ENCODE assay signal across 9 mouse cellular contexts in the genomic region with DNA sequence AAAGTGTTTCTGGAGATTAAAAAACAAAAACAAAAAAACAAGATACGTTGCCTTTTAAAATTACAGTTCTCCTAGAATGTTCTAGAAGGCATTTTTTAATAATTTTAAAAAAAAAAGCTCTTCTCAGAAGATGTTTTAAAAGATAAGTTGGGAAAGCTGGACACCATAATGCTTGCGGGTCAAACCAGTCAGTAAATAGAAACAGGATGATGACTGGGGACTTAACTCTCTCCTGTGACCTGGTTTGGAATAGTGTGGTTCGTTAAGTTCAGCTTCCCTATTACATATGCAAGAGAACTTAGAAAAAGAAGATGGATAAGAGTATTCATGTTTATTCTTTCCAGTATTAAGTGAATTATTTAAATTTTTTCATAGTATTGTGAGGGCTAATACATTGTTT. TPM values are rescaled to one million over a fixed set of nuclear protein-coding genes. Genes with fewer than 3 reads are reported as not detected.
DNase-seq lines count a peak whose midpoint lies in the region; ATAC-seq and TF ChIP-seq lines count a peak whose summit lies in the region.
"Had no signal": no experiment of that assay in that cellular context is flagged by ENCODE, and none has a peak within 500 bp of the region (broad histone marks: within the 10 kb centered on the region; RNA-seq: fewer than 3 reads in every experiment).

No protein-coding gene starts in this region.

- no peaks in the 10 kb centered on the region for H3K9me3 ChIP-seq in hindbrain, embryonic 13.5 days
- no peaks in the 10 kb centered on the region for H3K9me3 ChIP-seq in midbrain, embryonic 14.5 days (ENCODE audit: control insufficient read depth, low read length)

- no peak for DNase-seq in layer of hippocampus, adult 2 months (ENCODE audit: low spot score in 2 of 2)
- DNase-seq in layer of hippocampus, postnatal 36 days: no peak
- DNase-seq in midbrain, embryonic 14.5 days: peak; percentile 2
- DNase-seq in right cerebral cortex, adult 2 months (ENCODE audit: low spot score in 2 of 2): no peak
- DNase-seq in cerebellum, adult 8-10 months: no peak
- no peak for DNase-seq in right cerebral cortex, adult 18-20 months

- no peaks in the 10 kb centered on the region for H3K36me3 ChIP-seq in hindbrain, embryonic 13.5 days
- H3K36me3 ChIP-seq in midbrain, embryonic 14.5 days (ENCODE audit: control insufficient read depth, insufficient read depth, low read length): no peaks in the 10 kb centered on the region

- H3K9ac ChIP-seq in hindbrain, embryonic 13.5 days: peak overlapping the region; percentile 53; the same call in 1 of the 2 replicates
- peak overlapping the region; percentile 73; the same call in 1 of the 2 replicates for H3K9ac ChIP-seq in midbrain, embryonic 14.5 days (replicated peaks; ENCODE audit: low read length)

- no peak for TF ChIP-seq POLR2A in bone marrow, adult 2 months (IDR thresholded peaks at IDR 0.05; ENCODE audit: borderline replicate concordance, control insufficient read depth, low read depth, low read length)

- peak overlapping the region; percentile 94 for H3K4me3 ChIP-seq in layer of hippocampus, adult 2 months
- H3K4me3 ChIP-seq in bone marrow, adult 2 months (replicated peaks; ENCODE audit: control insufficient read depth, low read depth, low read length): peak overlapping the region; percentile 83
- H3K4me3 ChIP-seq in hindbrain, embryonic 13.5 days: peak overlapping the region; percentile 84
- peak overlapping the region; percentile 86 for H3K4me3 ChIP-seq in midbrain, embryonic 14.5 days (replicated peaks; ENCODE audit: low read depth, low read length)

- no peak for ATAC-seq in hindbrain, embryonic 13.5 days (ENCODE audit: low FRiP score)
- no peak for ATAC-seq in midbrain, embryonic 14.5 days (ENCODE audit: low FRiP score, low TSS enrichment)

- peak overlapping the region; percentile 73 for H3K4me2 ChIP-seq in hindbrain, embryonic 13.5 days
- H3K4me2 ChIP-seq in midbrain, embryonic 14.5 days (ENCODE audit: low read length): peak overlapping the region; percentile 78

- H3K27ac ChIP-seq in layer of hippocampus, adult 2 months: peak overlapping the region; percentile 91
- no peak overlapping the region for H3K27ac ChIP-seq in bone marrow, adult 2 months (ENCODE audit: control insufficient read depth, insufficient read depth, low read depth, low read length, poor library complexity)
- no peak overlapping the region for H3K27ac ChIP-seq in hindbrain, embryonic 13.5 days
- H3K27ac ChIP-seq in midbrain, embryonic 14.5 days (replicated peaks; ENCODE audit: low read depth, low read length): no peak overlapping the region

- no peak for TF ChIP-seq CTCF in layer of hippocampus, adult 2 months (conservative IDR thresholded peaks at IDR 0.05)
- TF ChIP-seq CTCF in bone marrow, adult 2 months (IDR thresholded peaks at IDR 0.05; ENCODE audit: control insufficient read depth, insufficient read depth, low read length): no peak

- H3K27me3 ChIP-seq in hindbrain, embryonic 13.5 days: no peaks in the 10 kb centered on the region
- H3K27me3 ChIP-seq in midbrain, embryonic 14.5 days (ENCODE audit: control insufficient read depth, insufficient read depth, low read length): no peaks in the 10 kb centered on the region

- peaks cover 6% of the 10 kb centered on the region for H3K4me1 ChIP-seq in bone marrow, adult 2 months (ENCODE audit: control insufficient read depth, insufficient read depth, low read length)
- peaks cover 32% of the 10 kb centered on the region for H3K4me1 ChIP-seq in hindbrain, embryonic 13.5 days (replicated peaks)
- peaks cover 20% of the 10 kb centered on the region for H3K4me1 ChIP-seq in midbrain, embryonic 14.5 days (ENCODE audit: control insufficient read depth, insufficient read depth, low read length)

- WGBS in bone marrow, adult 2 months: 1% methylated on average over 3 of the region's 3 CpGs
- WGBS in hindbrain, embryonic 13.5 days: 7% methylated on average over 3 of the region's 3 CpGs
- WGBS in midbrain, embryonic 14.5 days: 6% methylated on average over 3 of the region's 3 CpGs

RNA-seq across cellular contexts. Expression of a gene that starts 1.9 kb away (rescaled TPM):
- 10 to 100 TPM; 12.4 to 12.7 TPM for total RNA-seq in layer of hippocampus, adult 2 months (2021)
- 10 to 100 TPM; 11.1 to 11.9 TPM for total RNA-seq in layer of hippocampus, postnatal 36 days (2021)
- polyA plus RNA-seq in bone marrow, adult 2 months (2011; ENCODE audit: insufficient read depth, insufficient read length, low replicate concordance, missing spikeins): 8.5 and 17.8 TPM in 2 replicates
- 4.1 and 4.7 TPM in 2 replicates for polyA plus RNA-seq in hindbrain, embryonic 13.5 days (2015; fragmentation: Nextera tagmentation; extraction: Ambion mirVana)
- polyA plus RNA-seq in midbrain, embryonic 14.5 days (2014; fragmentation: Nextera tagmentation; extraction: Ambion mirVana): 3.1 and 3.4 TPM in 2 replicates

RNA-seq across cellular contexts. Expression of a gene that starts 48.8 kb away (rescaled TPM):
- 10 to 100 TPM; 12.4 to 14.0 TPM for total RNA-seq in layer of hippocampus, adult 2 months (2021)
- total RNA-seq in layer of hippocampus, postnatal 36 days (2021): 10 to 100 TPM; 11.5 to 14.6 TPM
- polyA plus RNA-seq in bone marrow, adult 2 months (2011; ENCODE audit: insufficient read depth, insufficient read length, low replicate concordance, missing spikeins): 4.0 and 6.0 TPM in 2 replicates
- polyA plus RNA-seq in hindbrain, embryonic 13.5 days (2015; fragmentation: Nextera tagmentation; extraction: Ambion mirVana): 21.4 and 22.5 TPM in 2 replicates
- 17.7 and 21.1 TPM in 2 replicates for polyA plus RNA-seq in midbrain, embryonic 14.5 days (2014; fragmentation: Nextera tagmentation; extraction: Ambion mirVana)

RNA-seq across cellular contexts. Expression of a gene that starts 54.7 kb away (rescaled TPM):
- total RNA-seq in layer of hippocampus, adult 2 months (2021): not detected
- under 1 TPM in 1 of 2 experiments, not detected in 1; 0.32 TPM for total RNA-seq in layer of hippocampus, postnatal 36 days (2021)
- polyA plus RNA-seq in bone marrow, adult 2 months (2011; ENCODE audit: insufficient read depth, insufficient read length, low replicate concordance, missing spikeins): not detected in 2 replicates
- polyA plus RNA-seq in hindbrain, embryonic 13.5 days (2015; fragmentation: Nextera tagmentation; extraction: Ambion mirVana): 0.23 TPM in 1 of 2 replicates, not detected in the other
- not detected in 2 replicates for polyA plus RNA-seq in midbrain, embryonic 14.5 days (2014; fragmentation: Nextera tagmentation; extraction: Ambion mirVana)
- total RNA-seq: adrenal gland, postnatal 10 days had no signal
